In the genomic region with DNA sequence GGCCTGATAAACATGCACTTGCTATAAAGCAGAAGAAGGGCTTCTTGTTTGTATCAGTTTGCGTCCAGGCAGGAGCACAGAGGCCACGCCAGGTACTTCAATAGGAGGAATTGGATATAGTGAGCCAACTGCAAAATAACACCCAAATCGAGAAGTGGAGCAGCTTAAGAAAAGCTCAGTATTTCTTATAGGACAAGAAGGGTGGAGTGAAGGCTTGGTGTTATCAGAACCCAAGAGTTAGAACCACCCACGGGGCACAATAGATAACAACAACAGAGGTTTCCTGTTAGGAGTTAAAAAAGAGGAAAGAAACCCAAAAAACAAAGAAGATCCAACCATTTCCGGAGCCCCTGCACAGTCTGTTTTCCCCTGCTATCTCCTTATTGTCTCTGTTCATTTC, we compare ENCODE assay signal across 25 mouse cellular contexts.
DNase-seq lines count a peak whose midpoint lies in the region; ATAC-seq and TF ChIP-seq lines count a peak whose summit lies in the region.
"Had no signal": no experiment of that assay in that cellular context is flagged by ENCODE, and none has a peak within 500 bp of the region (broad histone marks: within the 10 kb centered on the region; RNA-seq: fewer than 3 reads in every experiment).

No protein-coding gene starts in this region.

- H3K27me3 ChIP-seq in liver, embryonic 11.5 days (replicated peaks; ENCODE audit: control insufficient read depth, insufficient read depth, low read length), result no peaks in the 10 kb centered on the region
- H3K27me3 ChIP-seq in liver, embryonic 14.5 days (ENCODE audit: control insufficient read depth, insufficient read depth, low read length), result no peaks in the 10 kb centered on the region
- H3K27me3 ChIP-seq: embryonic facial prominence, embryonic 13.5 days; forebrain, embryonic 13.5 days; heart, embryonic 15.5 days; Patski had no signal

- peak; percentile 50; the same call in 1 of the 2 replicates for TF ChIP-seq EP300 in liver, embryonic 14.5 days (IDR thresholded peaks at IDR 0.05; ENCODE audit: low read depth)

- no peak overlapping the region for H3K9ac ChIP-seq in liver, embryonic 11.5 days (ENCODE audit: low read depth, low read length)
- H3K9ac ChIP-seq in liver, embryonic 14.5 days (replicated peaks), result no peak overlapping the region
- H3K9ac ChIP-seq: embryonic facial prominence, embryonic 13.5 days; forebrain, embryonic 13.5 days; forebrain, postnatal 0 days; heart, embryonic 15.5 days; hindbrain, embryonic 14.5 days had no signal

- no peak overlapping the region for H3K4me3 ChIP-seq in liver, embryonic 11.5 days (ENCODE audit: low read depth, low read length)
- H3K4me3 ChIP-seq in liver, embryonic 14.5 days (ENCODE audit: insufficient read depth in 1 of 2, low read depth in 2 of 2, low read length in 2 of 2), result no peak overlapping the region
- H3K4me3 ChIP-seq: embryonic facial prominence, embryonic 13.5 days; forebrain, embryonic 13.5 days; heart, embryonic 10.5 days; heart, embryonic 15.5 days; hindbrain, embryonic 10.5 days had no signal

- peak; percentile 53 for ATAC-seq in liver, embryonic 11.5 days (replicated peaks; ENCODE audit: low FRiP score)
- peak; percentile 31; the same call in 1 of the 2 replicates for ATAC-seq in liver, embryonic 14.5 days (ENCODE audit: insufficient read depth)
- peak; percentile 64 for ATAC-seq in megakaryocyte-erythroid progenitor cell, adult 5-6 weeks (replicated peaks; ENCODE audit: low FRiP score, low TSS enrichment, poor library complexity, severe bottlenecking)
- ATAC-seq: activated CD4-positive, CD25-positive, alpha-beta regulatory T cell, adult 4 months; CD4-positive, CD25-positive, alpha-beta regulatory T cell, adult 4 months; forebrain, embryonic 13.5 days; forebrain, postnatal 0 days; Patski had no signal

- no peaks in the 10 kb centered on the region for H3K36me3 ChIP-seq in liver, embryonic 11.5 days (ENCODE audit: control insufficient read depth, insufficient read depth, low read length)
- H3K36me3 ChIP-seq in liver, embryonic 14.5 days (replicated peaks; ENCODE audit: control insufficient read depth, insufficient read depth, low read depth), result no peaks in the 10 kb centered on the region
- H3K36me3 ChIP-seq: embryonic facial prominence, embryonic 13.5 days; G1E; heart, embryonic 10.5 days; heart, embryonic 15.5 days; hindbrain, embryonic 10.5 days had no signal

- peak overlapping the region; percentile 37 for H3K4me2 ChIP-seq in liver, embryonic 11.5 days
- peak overlapping the region; percentile 45 for H3K4me2 ChIP-seq in liver, embryonic 14.5 days (ENCODE audit: low read depth)
- H3K4me2 ChIP-seq: embryonic facial prominence, embryonic 13.5 days; forebrain, embryonic 13.5 days; heart, embryonic 15.5 days; hindbrain, embryonic 14.5 days had no signal

- no peak overlapping the region for H3K27ac ChIP-seq in liver, embryonic 11.5 days (ENCODE audit: low read depth, low read length)
- H3K27ac ChIP-seq in liver, embryonic 14.5 days, result no peak overlapping the region
- H3K27ac ChIP-seq: embryonic facial prominence, embryonic 13.5 days; forebrain, embryonic 13.5 days; heart, embryonic 10.5 days; heart, embryonic 15.5 days; hindbrain, embryonic 10.5 days; hindbrain, embryonic 14.5 days had no signal

- 21% methylated on average over 5 of the region's 5 CpGs for WGBS in liver, embryonic 11.5 days
- 8% methylated on average over 5 of the region's 5 CpGs for WGBS in liver, embryonic 14.5 days (ENCODE audit: insufficient replicate concordance)

- TF ChIP-seq CTCF in liver, embryonic 14.5 days (IDR thresholded peaks at IDR 0.05; ENCODE audit: low read depth), result no peak

- no peaks in the 10 kb centered on the region for H3K9me3 ChIP-seq in liver, embryonic 11.5 days (ENCODE audit: control insufficient read depth, low read length)
- no peaks in the 10 kb centered on the region for H3K9me3 ChIP-seq in liver, embryonic 14.5 days (ENCODE audit: control insufficient read depth, low read length)
- H3K9me3 ChIP-seq: embryonic facial prominence, embryonic 13.5 days; forebrain, embryonic 13.5 days; heart, embryonic 10.5 days; heart, embryonic 15.5 days; hindbrain, embryonic 10.5 days had no signal

- peaks cover 46% of the 10 kb centered on the region for H3K4me1 ChIP-seq in liver, embryonic 11.5 days (replicated peaks; ENCODE audit: control insufficient read depth, insufficient read depth, low read length)
- peaks cover 48 to 56% of the 10 kb centered on the region in 2 experiments for H3K4me1 ChIP-seq in liver, embryonic 14.5 days (replicated peaks; ENCODE audit: control insufficient read depth in 2 of 2, insufficient read depth in 2 of 2, low read length in 1 of 2)
- H3K4me1 ChIP-seq: embryonic facial prominence, embryonic 13.5 days; forebrain, embryonic 13.5 days had no signal

- peak; percentile 44 for DNase-seq in heart, adult 11 months
- DNase-seq in heart, adult 18-20 months, result no peak
- DNase-seq in liver, embryonic 11.5 days (ENCODE audit: low spot score), result no peak
- DNase-seq in liver, result no peak
- DNase-seq in liver, embryonic 14.5 days (ENCODE audit: low read depth in 3 of 3, low spot score in 3 of 3), result no peak
- DNase-seq in adrenal gland, postnatal 25 days, result no peak
- no peak for DNase-seq in gastrocnemius, postnatal 25 days
- DNase-seq: adrenal gland, adult 2 months; adrenal gland, postnatal 36 days; B cell, adult 2 months; cerebellum, adult 8-10 months; cerebellum, postnatal 14 days; forebrain, postnatal 0 days; gastrocnemius, postnatal 14 days had no signal
